Mouse (Mus musculus) lung, embryonic 14.5 days (tissue): Measurements from ENCODE around the gene Zfp961. TPM values are rescaled to one million over a fixed set of nuclear protein-coding genes. Genes with fewer than 3 reads are reported as not detected.
"Not testable (repeated sequence)": the region's sequence is repeated elsewhere in the genome, so short reads cannot be mapped to it uniquely, and the experiment has no call there.

ENCODE experiments used
- ATAC-seq: fragments of 200-750 bp; cut with Nextera tagmentation; 2 replicates; pipeline ENCODE4 v1.8.0; 2017; ENCODE audit warnings: mild to moderate bottlenecking, moderate TSS enrichment, moderate library complexity; ENCODE audit not compliant: insufficient read depth
- DNase-seq: peaks from one replicate; pipeline ENCODE4 v3.0.0-alpha.2; 2015
- H3K27ac ChIP-seq: fragments of 300-500 bp; sonication (generic); 2 replicates; pipeline ENCODE4 v1.5.1; 2014; ENCODE audit warnings: low read depth, mild to moderate bottlenecking, moderate library complexity
- H3K27me3 ChIP-seq: fragments of 300-500 bp; sonication (generic); 2 replicates; pipeline ENCODE4 v1.6.1; 2014; ENCODE audit warnings: low read length, control low read depth; ENCODE audit not compliant: insufficient read depth
- H3K36me3 ChIP-seq: fragments of 300-500 bp; sonication (generic); 2 replicates; pipeline ENCODE4 v1.6.1; 2014; ENCODE audit warnings: control low read depth; ENCODE audit not compliant: insufficient read depth
- H3K4me1 ChIP-seq: fragments of 300-500 bp; sonication (generic); 2 replicates; pipeline ENCODE4 v1.6.1; 2014; ENCODE audit warnings: antibody characterized with exemption, control low read depth; ENCODE audit not compliant: insufficient read depth
- H3K4me2 ChIP-seq: fragments of 300-500 bp; sonication (generic); 2 replicates; pipeline ENCODE4 v1.6.1; 2014; ENCODE audit warnings: mild to moderate bottlenecking
- H3K4me3 ChIP-seq: fragments of 300-500 bp; sonication (generic); 2 replicates; pipeline ENCODE4 v1.5.1; 2014; ENCODE audit warnings: low read depth, low read length
- H3K9ac ChIP-seq: fragments of 300-500 bp; sonication (generic); 2 replicates; pipeline ENCODE4 v1.6.1; 2014
- H3K9me3 ChIP-seq: fragments of 300-500 bp; sonication (generic); 2 replicates; pipeline ENCODE4 v1.6.1; 2016; ENCODE audit warnings: low read depth, low read length, control low read depth
- CTCF ChIP-seq: IDR thresholded peaks from 2 replicates; pipeline ENCODE4 v1.5.1; 2016; ENCODE audit warnings: antibody characterized with exemption, low read depth
- WGBS: fragments of 180-500 bp; shearing (Covaris S2); extraction: QIAGEN DNeasy Blood & Tissue Kit; methylation state at CpG from one replicate; pipeline ENCODE4 v1.1.7; 2014; 5-methylcytosine and 5-hydroxymethylcytosine counted together
- polyA plus RNA-seq: library from polyadenylated mRNA; unstranded; fragments of >200 nt; fragmentation: Nextera tagmentation; extraction: Ambion mirVana; gene quantifications from 2 replicates; pipeline ENCODE4 v1.2.1, GENCODE M21; 2014

Gene Zfp961
- polyA plus RNA-seq, 1 experiment from 2014 or later = 25.7 TPM

DNA sequence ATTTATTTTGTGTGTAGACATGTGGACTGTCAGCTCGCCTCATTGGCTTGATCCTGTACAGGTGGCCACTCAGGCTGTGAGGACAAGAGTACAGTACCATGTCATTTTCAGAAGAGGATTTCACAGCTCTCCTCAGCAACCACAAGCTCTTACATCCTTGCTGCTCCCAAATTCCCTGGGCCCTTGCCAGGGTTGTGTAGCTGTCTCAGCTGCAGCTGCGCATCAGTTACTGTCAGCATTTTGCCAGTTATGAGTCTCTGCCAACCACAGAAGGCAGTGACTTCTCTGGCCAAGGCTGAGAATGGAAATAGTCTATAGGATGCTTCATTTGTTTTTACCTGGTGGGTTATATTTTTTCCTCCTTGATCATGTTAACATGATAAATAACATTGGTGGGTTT is 67.3 kb downstream of the Zfp961 start:
- Histone ChIP-seq H3K9ac (no peak overlapping the region), H3K27ac (no peak overlapping the region), H3K9me3 (no peaks in the 10 kb centered on the region), H3K36me3 (no peaks in the 10 kb centered on the region), H3K4me2 (no peak overlapping the region), H3K4me3 (no peak overlapping the region), H3K27me3 (no peaks in the 10 kb centered on the region), H3K4me1 (no peaks in the 10 kb centered on the region)
- ATAC-seq (no peak), DNase-seq (no peak)
- 58% methylated on average over 2 of the region's 2 CpGs for WGBS
- TF ChIP-seq CTCF = no peak

DNA sequence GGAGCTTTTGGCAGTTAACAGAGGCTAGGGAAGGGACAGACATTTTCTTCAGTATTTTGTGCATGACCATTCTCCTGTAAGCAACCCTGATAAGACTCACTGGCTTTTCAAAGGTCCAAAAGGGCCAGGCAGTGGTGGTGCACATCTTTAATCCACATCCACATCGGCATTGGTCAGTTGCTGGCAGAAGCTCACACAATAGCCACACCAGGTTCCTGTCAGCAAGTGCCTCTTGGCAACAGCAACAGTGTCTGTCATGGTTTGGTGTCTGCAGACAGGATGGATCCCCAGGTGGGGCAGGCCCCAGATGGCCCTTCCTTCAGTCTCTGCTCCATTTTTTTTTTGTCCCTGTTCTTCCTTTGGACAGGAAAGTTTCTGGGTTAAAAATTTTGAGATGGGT is 68.2 kb downstream of the Zfp961 start:
- not testable (repeated sequence) for H3K36me3 ChIP-seq, H3K4me3 ChIP-seq, H3K4me2 ChIP-seq, H3K9me3 ChIP-seq, H3K27me3 ChIP-seq, H3K9ac ChIP-seq, DNase-seq, H3K4me1 ChIP-seq, H3K27ac ChIP-seq, ATAC-seq
- WGBS = 73% methylated on average over 1 of the region's 1 CpGs

DNA sequence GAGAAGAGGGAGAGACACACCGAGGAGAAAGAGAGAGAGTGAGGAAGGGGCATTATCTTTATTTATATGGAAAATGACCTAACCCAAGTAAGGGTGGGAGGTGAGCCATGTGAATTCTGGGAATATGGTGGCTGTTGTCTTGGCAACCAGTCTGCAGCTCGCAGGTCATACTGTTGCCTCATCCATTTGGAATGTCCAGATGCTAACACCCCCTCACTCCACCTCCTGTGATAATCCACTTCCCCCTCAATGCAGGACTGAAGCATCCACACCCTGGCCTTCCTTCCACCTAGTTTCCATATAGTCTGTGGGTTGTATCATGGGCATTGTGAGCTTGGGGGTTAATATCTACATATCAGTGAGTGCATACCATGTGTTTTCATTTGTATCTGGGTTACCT is 69.0 kb downstream of the Zfp961 start:
- no peak overlapping the region for H3K27ac ChIP-seq
- H3K9me3 ChIP-seq = no peaks in the 10 kb centered on the region
- no peak for ATAC-seq
- no peaks in the 10 kb centered on the region for H3K4me1 ChIP-seq
- WGBS = 47% methylated on average over 2 of the region's 2 CpGs
- no peak overlapping the region for H3K4me2 ChIP-seq
- no peaks in the 10 kb centered on the region for H3K27me3 ChIP-seq
- DNase-seq = no peak
- H3K9ac ChIP-seq = no peak overlapping the region
- no peak for TF ChIP-seq CTCF
- no peaks in the 10 kb centered on the region for H3K36me3 ChIP-seq
- no peak overlapping the region for H3K4me3 ChIP-seq

DNA sequence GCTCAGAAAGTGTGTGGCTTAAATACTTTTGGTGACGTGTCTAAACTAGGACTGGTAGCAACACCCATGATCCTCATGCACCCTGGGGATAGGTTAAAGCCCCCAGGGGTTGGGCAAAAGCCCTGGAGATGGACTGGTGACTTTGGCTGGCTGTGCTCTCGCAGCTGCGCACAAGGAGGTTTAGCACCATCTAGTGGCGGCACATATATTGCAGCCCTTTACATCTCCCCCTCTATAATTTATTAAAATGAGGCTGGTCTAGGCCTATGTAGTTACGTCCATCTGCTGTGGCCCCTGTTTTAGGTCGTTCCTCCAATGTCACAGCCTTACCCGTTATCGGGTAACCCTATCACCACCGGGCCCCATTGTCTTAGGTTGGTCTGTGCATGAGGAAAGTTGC is 74.0 kb downstream of the Zfp961 start:
- not testable (repeated sequence) for H3K36me3 ChIP-seq, H3K27ac ChIP-seq, H3K9ac ChIP-seq, H3K4me1 ChIP-seq, H3K27me3 ChIP-seq, DNase-seq, ATAC-seq, H3K4me2 ChIP-seq, H3K4me3 ChIP-seq, H3K9me3 ChIP-seq
- 21% methylated on average over 3 of the region's 9 CpGs for WGBS

DNA sequence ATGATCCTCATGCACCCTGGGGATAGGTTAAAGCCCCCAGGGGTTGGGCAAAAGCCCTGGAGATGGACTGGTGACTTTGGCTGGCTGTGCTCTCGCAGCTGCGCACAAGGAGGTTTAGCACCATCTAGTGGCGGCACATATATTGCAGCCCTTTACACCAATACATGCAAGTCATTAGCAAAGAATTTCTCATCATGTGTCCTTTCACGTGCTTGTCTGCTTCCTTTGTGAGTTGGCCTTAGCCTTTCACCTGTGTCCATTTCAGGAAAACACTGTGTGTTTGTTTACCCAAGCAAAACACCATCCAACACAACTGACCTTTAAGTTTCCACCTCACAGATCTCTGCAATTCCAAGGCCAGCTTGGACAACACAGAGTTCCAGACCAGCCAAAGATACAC is 82.1 kb downstream of the Zfp961 start:
- H3K9me3 ChIP-seq, H3K27ac ChIP-seq, H3K4me2 ChIP-seq, H3K27me3 ChIP-seq, H3K36me3 ChIP-seq, H3K9ac ChIP-seq, DNase-seq, H3K4me1 ChIP-seq, H3K4me3 ChIP-seq: not testable (repeated sequence)
- 29% methylated on average over 4 of the region's 4 CpGs for WGBS
- 0 out of 2 replicates have a peak, but pooled peaks have one; percentile 31 for ATAC-seq
- peak; percentile 48 for TF ChIP-seq CTCF

DNA sequence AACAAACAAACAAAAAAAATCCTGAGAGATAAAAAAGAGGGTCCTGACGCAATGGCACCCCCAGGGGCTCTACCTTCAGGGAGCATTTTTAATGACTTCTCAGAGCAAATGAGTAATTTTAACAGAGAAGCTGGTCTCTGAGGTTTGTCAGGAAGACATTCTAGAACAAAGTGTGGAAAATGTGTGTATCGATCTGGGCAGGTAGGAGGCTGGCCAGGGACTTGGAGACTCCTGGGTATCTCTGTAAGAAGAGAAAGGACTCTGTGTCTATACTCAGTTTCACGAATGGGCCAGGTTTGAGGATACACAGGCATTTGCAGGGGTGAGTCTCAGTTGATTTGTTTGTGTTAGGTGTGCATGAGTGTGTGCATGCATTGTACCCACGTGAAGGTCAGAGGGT is 90.1 kb downstream of the Zfp961 start, which contains the start of gene Olfr372:
TSS of gene Olfr372 (plus strand) at position 301 of the 400 bp plus-strand sequence.
- not testable (repeated sequence) for H3K4me1 ChIP-seq, H3K9ac ChIP-seq, H3K27me3 ChIP-seq, H3K27ac ChIP-seq, H3K9me3 ChIP-seq, H3K4me2 ChIP-seq, DNase-seq, ATAC-seq, H3K36me3 ChIP-seq, H3K4me3 ChIP-seq
- 69% methylated on average over 4 of the region's 4 CpGs for WGBS

DNA sequence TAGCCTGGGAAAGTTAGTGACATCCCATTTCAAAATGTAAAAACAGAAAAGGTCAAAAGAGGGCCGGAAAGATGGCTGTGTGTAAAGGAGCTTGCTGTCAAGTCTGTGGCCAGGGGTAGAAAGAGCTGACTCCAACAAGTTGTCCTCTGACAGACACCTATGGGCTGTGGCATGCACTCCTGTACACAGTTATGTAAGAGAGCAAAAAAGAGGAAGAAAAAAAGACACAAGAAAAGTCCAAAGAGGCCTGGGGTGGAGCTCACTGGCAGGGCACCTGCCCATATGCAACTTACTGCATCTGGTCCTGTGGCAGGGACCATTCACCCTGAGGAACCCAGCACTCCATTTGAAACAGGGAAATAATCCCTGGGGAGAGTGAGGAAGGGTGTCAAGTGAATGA is 91.7 kb downstream of the Zfp961 start:
- no peak overlapping the region for H3K27ac ChIP-seq
- H3K36me3 ChIP-seq = no peaks in the 10 kb centered on the region
- DNase-seq (no peak), ATAC-seq (no peak)
- no peak overlapping the region for H3K9ac ChIP-seq
- H3K4me3 ChIP-seq = no peak overlapping the region
- TF ChIP-seq CTCF = no peak
- H3K4me1 ChIP-seq = no peaks in the 10 kb centered on the region
- H3K4me2 ChIP-seq = no peak overlapping the region
- H3K27me3 ChIP-seq = no peaks in the 10 kb centered on the region
- no peaks in the 10 kb centered on the region for H3K9me3 ChIP-seq
- WGBS = 71% methylated on average over 1 of the region's 1 CpGs

Other genes with a start within 250 kb of the Zfp961 start
- gene B3gnt3, start 249.2 kb upstream of the Zfp961 start, polyA plus RNA-seq = 2.1 and 2.3 TPM in 2 replicates
- 3.9 and 4.5 TPM in 2 replicates for gene Fcho1, start 225.3 kb upstream of the Zfp961 start, polyA plus RNA-seq
- 7.1 and 8.2 TPM in 2 replicates for gene Zfp709, start 69.0 kb upstream of the Zfp961 start, polyA plus RNA-seq
- gene Zfp882, start 42.4 kb upstream of the Zfp961 start, polyA plus RNA-seq = 5.2 and 5.4 TPM in 2 replicates
- 25.3 and 25.9 TPM in 2 replicates for gene Zfp617, start 42.4 kb upstream of the Zfp961 start, polyA plus RNA-seq
- 0.93 and 2.2 TPM in 2 replicates for gene Cyp4f18, start 58.6 kb downstream of the Zfp961 start, polyA plus RNA-seq
- gene Olfr372, start 90.2 kb downstream of the Zfp961 start, polyA plus RNA-seq = not detected in 2 replicates
- gene Olfr373, start 132.1 kb downstream of the Zfp961 start, polyA plus RNA-seq = not detected in 2 replicates
- gene Olfr374, start 156.0 kb downstream of the Zfp961 start, polyA plus RNA-seq = 0.01 and 0.04 TPM in 2 replicates
- gene Tpm4, start 183.9 kb downstream of the Zfp961 start, polyA plus RNA-seq = 849 and 861 TPM in 2 replicates
- gene Rab8a, start 210.2 kb downstream of the Zfp961 start, polyA plus RNA-seq = 90.0 and 103 TPM in 2 replicates
- 0.30 and 0.51 TPM in 2 replicates for gene Hsh2d, start 238.6 kb downstream of the Zfp961 start, polyA plus RNA-seq